Mouse (Mus musculus) adrenal gland, adult (tissue): Measurements from ENCODE around the gene Sbds.

Experiments used
- DNase-seq, 2 experiments: peaks; one replicate each; pipeline ENCODE4 v3.0.0; 2022 to 2023; ENCODE audit warnings: low spot score in 1 of 2; ENCODE audit not compliant: inconsistent age in 2 of 2

The Sbds gene

GRCm38 (mm10) chr5:130255017-130255720 is at the start of gene Sbds, which contains the start of gene Tyw1:
Gene Sbds, minus strand, starts transcription at chr5:130255530.
Gene Tyw1, plus strand, starts transcription at chr5:130255619.
- peak; percentile 98 to 99 for DNase-seq

- no peak for DNase-seq
Observed at GRCm38 (mm10) chr5:130303611-130304010, 48.3 kb upstream of the Sbds start.

GRCm38 (mm10) chr5:130299526-130299925 is 44.2 kb upstream of the Sbds start:
- no peak for DNase-seq

- DNase-seq, result no peak
Observed at GRCm38 (mm10) chr5:130298831-130299460, 43.6 kb upstream of the Sbds start.

GRCm38 (mm10) chr5:130296071-130296470 is 40.7 kb upstream of the Sbds start:
- DNase-seq, result no peak

- DNase-seq, result no peak
Observed at GRCm38 (mm10) chr5:130294598-130294997, 39.3 kb upstream of the Sbds start.

- no peak for DNase-seq
Observed at GRCm38 (mm10) chr5:130293941-130294340, 38.6 kb upstream of the Sbds start.

- no peak for DNase-seq
Observed at GRCm38 (mm10) chr5:130292976-130293375, 37.6 kb upstream of the Sbds start.

GRCm38 (mm10) chr5:130290775-130291174 is 35.4 kb upstream of the Sbds start:
- peak in 1 of 2 experiments; percentile 24 for DNase-seq

GRCm38 (mm10) chr5:130290242-130290641 is 34.9 kb upstream of the Sbds start:
- DNase-seq, result no peak

- DNase-seq, result no peak
Observed at GRCm38 (mm10) chr5:130288106-130288505, 32.8 kb upstream of the Sbds start.

- no peak for DNase-seq
Observed at GRCm38 (mm10) chr5:130283079-130283732, 27.9 kb upstream of the Sbds start.

GRCm38 (mm10) chr5:130278011-130278472 is 22.7 kb upstream of the Sbds start:
- DNase-seq, result peak in 1 of 2 experiments; percentile 22

GRCm38 (mm10) chr5:130275509-130275908 is 20.2 kb upstream of the Sbds start:
- peak in 1 of 2 experiments; percentile 80 for DNase-seq

- DNase-seq, result peak; percentile 32 to 62
Observed at GRCm38 (mm10) chr5:130273046-130273445, 17.7 kb upstream of the Sbds start.

GRCm38 (mm10) chr5:130272344-130272743 is 17.0 kb upstream of the Sbds start:
- DNase-seq, result peak in 1 of 2 experiments; percentile 61

- DNase-seq, result peak; percentile 77 to 87
Observed at GRCm38 (mm10) chr5:130268976-130269375, 13.6 kb upstream of the Sbds start.

- DNase-seq, result peak; percentile 52 to 81
Observed at GRCm38 (mm10) chr5:130267316-130267715, 12.0 kb upstream of the Sbds start.

GRCm38 (mm10) chr5:130266651-130267050 is 11.3 kb upstream of the Sbds start:
- DNase-seq, result peak; percentile 50 to 79

GRCm38 (mm10) chr5:130264433-130265005 is 9.2 kb upstream of the Sbds start:
- peak; percentile 65 to 84 for DNase-seq

- DNase-seq, result no peak
Observed at GRCm38 (mm10) chr5:130263454-130263853, 8.1 kb upstream of the Sbds start.
